Mouse (Mus musculus) G1E (cell line): ENCODE data around the gene Fcrl6.

Experiments
- CTCF ChIP-seq: IDR thresholded peaks from 2 replicates; pipeline ENCODE4 v1.5.1; 2012; ENCODE audit warnings: low read depth, low read length, inconsistent platforms, mixed read lengths
- GATA1 ChIP-seq: IDR thresholded peaks from 2 replicates; pipeline ENCODE4 v1.6.1; 2012; ENCODE audit warnings: borderline replicate concordance, low read length, inconsistent platforms, mixed read lengths
- GATA2 ChIP-seq: IDR thresholded peaks from 2 replicates; pipeline ENCODE4 v1.6.1; 2012; ENCODE audit warnings: low read depth, low read length, inconsistent platforms, borderline replicate concordance

GRCm38 (mm10) chr1:172619235-172619634, 16.9 kb upstream of the Fcrl6 start:
- no peak for TF ChIP-seq GATA1
- TF ChIP-seq CTCF: peak; percentile 38; the same call in 1 of the 2 replicates
- TF ChIP-seq GATA2: no peak
